Mouse (Mus musculus) lung, postnatal 0 days (tissue): ENCODE measurements around the gene Mindy4.

Experiments used
- CTCF ChIP-seq: IDR thresholded peaks from 2 replicates; pipeline ENCODE4 v1.5.1; 2016; ENCODE audit warnings: antibody characterized with exemption, mild to moderate bottlenecking
- EP300 ChIP-seq: IDR thresholded peaks from 2 replicates; pipeline ENCODE4 v1.6.1; 2016; ENCODE audit warnings: antibody characterized with exemption, mild to moderate bottlenecking, control low read depth

- TF ChIP-seq CTCF (no peak), EP300 (no peak)
Measured at GRCm38 (mm10) chr6:55239931-55240330, 36.7 kb downstream of the Mindy4 start.
